Mouse (Mus musculus): Measurements from ENCODE around the gene Ccdc9b.

DNA sequence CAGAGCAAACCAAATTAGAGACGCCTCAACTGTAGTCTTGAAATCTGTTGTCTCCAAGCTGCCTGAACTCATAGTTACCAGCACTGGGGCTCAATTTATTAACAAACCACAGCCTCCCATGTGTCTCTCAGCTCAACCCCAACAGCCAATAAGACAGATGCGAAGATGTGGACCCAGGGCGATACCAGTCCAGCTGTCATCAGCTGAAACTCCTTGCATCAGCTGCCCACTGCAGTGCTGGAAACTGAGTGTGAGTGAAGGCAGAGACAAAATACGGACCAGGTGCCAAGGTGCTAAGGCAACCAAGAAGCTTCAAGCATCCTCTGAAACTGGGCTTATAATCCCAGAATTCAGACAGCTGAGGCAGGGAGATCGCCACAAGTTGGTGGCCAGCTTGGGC is 30.5 kb downstream of the Ccdc9b start:
- TF ChIP-seq POLR2A (IDR thresholded peaks at IDR 0.05; ENCODE audit: control insufficient read depth, low read depth, low read length) (no peak), CTCF (IDR thresholded peaks at IDR 0.05; ENCODE audit: control insufficient read depth, insufficient read depth, insufficient replicate concordance, low read depth, low read length) (no peak)

Data from testis, adult 2 months (tissue).